Mouse (Mus musculus) embryonic fibroblast, embryonic 13.5 days (primary cell): ENCODE measurements around the gene Cops3.

Experiments
- CTCF ChIP-seq: IDR thresholded peaks from 2 replicates; pipeline ENCODE4 v1.5.1; 2011; ENCODE audit warnings: mild to moderate bottlenecking, control low read depth, low read length, moderate library complexity, borderline replicate concordance; ENCODE audit not compliant: insufficient read depth
- POLR2A ChIP-seq: IDR thresholded peaks from 2 replicates; pipeline ENCODE4 v1.6.1; 2011; ENCODE audit warnings: low read depth, mild to moderate bottlenecking, control low read depth, low read length, moderate library complexity

- TF ChIP-seq CTCF (no peak), POLR2A (no peak)
These were observed 37.8 kb downstream of the Cops3 start for GRCm38 (mm10) chr11:59801881-59802280.
